Comparison of ENCODE assay signal across 9 mouse cellular contexts in the genomic region with DNA sequence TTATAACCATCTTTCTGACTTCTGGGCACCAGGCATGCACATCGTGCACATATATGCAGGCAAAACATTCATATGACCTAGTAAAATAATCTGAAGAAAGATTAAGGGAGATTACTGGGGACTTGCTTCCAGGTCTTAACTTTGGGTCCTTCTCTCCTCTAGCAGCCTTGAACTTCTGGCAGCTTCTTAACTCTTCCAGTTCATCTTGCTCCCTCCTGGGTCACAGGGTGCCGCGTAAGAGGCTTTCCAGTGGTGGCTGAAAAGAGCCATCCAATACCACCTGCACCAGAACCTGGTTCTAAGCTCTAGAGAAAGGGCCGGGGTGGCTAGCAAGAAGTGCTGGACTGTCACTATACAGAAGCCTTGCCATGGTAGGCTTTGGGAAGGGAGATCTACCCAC. TPM values are rescaled to one million over a fixed set of nuclear protein-coding genes. Genes with fewer than 3 reads are reported as not detected.
DNase-seq lines count a peak whose midpoint lies in the region; ATAC-seq and TF ChIP-seq lines count a peak whose summit lies in the region.
"Had no signal": no experiment of that assay in that cellular context is flagged by ENCODE, and none has a peak within 500 bp of the region (broad histone marks: within the 10 kb centered on the region; RNA-seq: fewer than 3 reads in every experiment).

Col9a3 (plus strand) TSS at position 301 of the 400 bp plus-strand sequence.

- ATAC-seq in kidney, postnatal 0 days (replicated peaks; ENCODE audit: low FRiP score, low read depth): no peak
- no peak for ATAC-seq in forebrain, postnatal 0 days
- no peak for ATAC-seq in midbrain, embryonic 11.5 days (ENCODE audit: low FRiP score)

- H3K4me3 ChIP-seq in kidney, postnatal 0 days (replicated peaks; ENCODE audit: low read depth, low read length): 0 out of 2 replicates have a peak within 1 kb of the TSS, but pooled peaks have one; percentile 4
- H3K4me3 ChIP-seq in cortical plate, adult 2 months (ENCODE audit: insufficient read depth, low read length): peak within 1 kb of the TSS; percentile 30
- peak within 1 kb of the TSS; percentile 37 for H3K4me3 ChIP-seq in forebrain, postnatal 0 days (ENCODE audit: low read depth, low read length)
- H3K4me3 ChIP-seq in midbrain, embryonic 11.5 days (ENCODE audit: low read depth, low read length): peak within 1 kb of the TSS; percentile 20

- intact Hi-C loops in gastrocnemius, postnatal 36 days (cut with DNase I): no loop called here

- WGBS in kidney, postnatal 0 days: 44% methylated on average over 4 of the region's 4 CpGs
- 42% methylated on average over 4 of the region's 4 CpGs for WGBS in forebrain, postnatal 0 days
- WGBS in midbrain, embryonic 11.5 days: 39% methylated on average over 4 of the region's 4 CpGs

- H3K4me2 ChIP-seq in kidney, postnatal 0 days (ENCODE audit: low read length): peak within 1 kb of the TSS; percentile 43
- peak within 1 kb of the TSS; percentile 69 for H3K4me2 ChIP-seq in forebrain, postnatal 0 days (ENCODE audit: low read depth)
- peak within 1 kb of the TSS; percentile 44 for H3K4me2 ChIP-seq in midbrain, embryonic 11.5 days

- no peak for TF ChIP-seq POLR2A in cortical plate, adult 2 months (IDR thresholded peaks at IDR 0.05; ENCODE audit: extremely low read depth, insufficient read depth, low read length)

- no peak within 1 kb of the TSS for H3K27ac ChIP-seq in kidney, postnatal 0 days
- H3K27ac ChIP-seq in cortical plate, adult 2 months (ENCODE audit: insufficient read depth, low read length): peak within 1 kb of the TSS; percentile 53; the same call in 1 of the 2 replicates
- H3K27ac ChIP-seq in forebrain, postnatal 0 days (ENCODE audit: low read depth, low read length): peak within 1 kb of the TSS; percentile 50; the same call in 1 of the 2 replicates
- H3K27ac ChIP-seq in midbrain, embryonic 11.5 days (ENCODE audit: low read depth, low read length): no peak within 1 kb of the TSS

- no peak for DNase-seq in kidney, postnatal 0 days (ENCODE audit: low spot score)
- no peak for DNase-seq in kidney, adult 9 months
- DNase-seq in forebrain, postnatal 0 days: no peak
- no peak for DNase-seq in midbrain, embryonic 11.5 days (ENCODE audit: low spot score, missing footprints)
- no peak for DNase-seq in right cerebral cortex, postnatal 25 days
- DNase-seq in gastrocnemius, postnatal 36 days: no peak
- no peak for DNase-seq in cerebellum, postnatal 36 days
- DNase-seq: heart, adult 11 months had no signal

- no peak for TF ChIP-seq CTCF in kidney, postnatal 0 days (IDR thresholded peaks at IDR 0.05; ENCODE audit: low read depth)
- no peak for TF ChIP-seq CTCF in cortical plate, adult 2 months (IDR thresholded peaks at IDR 0.05; ENCODE audit: extremely low read depth, insufficient read depth, low read length)
- TF ChIP-seq CTCF in forebrain, postnatal 0 days (IDR thresholded peaks at IDR 0.05; ENCODE audit: low read depth): no peak

- no peaks in the 10 kb centered on the region for H3K4me1 ChIP-seq in kidney, postnatal 0 days (replicated peaks; ENCODE audit: insufficient read depth, low read length)
- H3K4me1 ChIP-seq in cortical plate, adult 2 months (ENCODE audit: control insufficient read depth, insufficient read depth, low read length): no peaks in the 10 kb centered on the region
- peaks cover 8% of the 10 kb centered on the region; the same call in 1 of the 2 replicates for H3K4me1 ChIP-seq in forebrain, postnatal 0 days (ENCODE audit: insufficient read depth)
- peaks cover 6% of the 10 kb centered on the region; the same call in 1 of the 2 replicates for H3K4me1 ChIP-seq in midbrain, embryonic 11.5 days (ENCODE audit: control insufficient read depth, insufficient read depth, low read length)

- H3K27me3 ChIP-seq in kidney, postnatal 0 days (ENCODE audit: insufficient read depth, low read length): no peaks in the 10 kb centered on the region
- H3K27me3 ChIP-seq in forebrain, postnatal 0 days (ENCODE audit: insufficient read depth, low read length): no peaks in the 10 kb centered on the region
- H3K27me3 ChIP-seq in midbrain, embryonic 11.5 days (ENCODE audit: control insufficient read depth, insufficient read depth, low read length): peaks cover 18% of the 10 kb centered on the region

- H3K36me3 ChIP-seq in kidney, postnatal 0 days (ENCODE audit: insufficient read depth, low read length): peaks cover 25% of the 10 kb centered on the region
- peaks cover 31% of the 10 kb centered on the region for H3K36me3 ChIP-seq in forebrain, postnatal 0 days (ENCODE audit: insufficient read depth)
- H3K36me3 ChIP-seq in midbrain, embryonic 11.5 days (ENCODE audit: control insufficient read depth, insufficient read depth, low read length): peaks cover 16% of the 10 kb centered on the region

- H3K9me3 ChIP-seq in kidney, postnatal 0 days (replicated peaks; ENCODE audit: low read length): no peaks in the 10 kb centered on the region
- H3K9me3 ChIP-seq in forebrain, postnatal 0 days (ENCODE audit: low read length): no peaks in the 10 kb centered on the region
- no peaks in the 10 kb centered on the region for H3K9me3 ChIP-seq in midbrain, embryonic 11.5 days (ENCODE audit: control insufficient read depth, low read length)

- peak within 1 kb of the TSS; percentile 28; the same call in 1 of the 2 replicates for H3K9ac ChIP-seq in kidney, postnatal 0 days (ENCODE audit: low read depth, low read length)
- H3K9ac ChIP-seq in forebrain, postnatal 0 days: peak within 1 kb of the TSS; percentile 55
- 0 out of 2 replicates have a peak within 1 kb of the TSS, but pooled peaks have one; percentile 31 for H3K9ac ChIP-seq in midbrain, embryonic 11.5 days (ENCODE audit: low read length)

RNA-seq across cellular contexts. Expression of gene Col9a3, which starts in this region (rescaled TPM):
- 4.0 and 5.1 TPM in 2 replicates for polyA plus RNA-seq in kidney, postnatal 0 days (2015; fragmentation: Nextera tagmentation; extraction: Ambion mirVana)
- 15.5 and 17.2 TPM in 2 replicates for polyA plus RNA-seq in cortical plate, adult 2 months (2012; rRNA removed)
- total RNA-seq in forebrain, postnatal 0 days (2014; rRNA removed): 42.4 and 47.9 TPM in 2 replicates
- polyA plus RNA-seq in forebrain, postnatal 0 days (2015; fragmentation: Nextera tagmentation; extraction: Ambion mirVana): 46.8 and 49.5 TPM in 2 replicates
- 3.0 and 3.7 TPM in 2 replicates for polyA plus RNA-seq in midbrain, embryonic 11.5 days (2014; fragmentation: Nextera tagmentation; extraction: Ambion mirVana)
- total RNA-seq in gastrocnemius, postnatal 36 days (2021): under 1 TPM in 1 of 2 experiments, not detected in 1; 0.15 TPM

Comparison
In these comparisons a context has a peak if more than half of its experiments do, and no peak if none do; other contexts are left out.
1. RNA of gene Col9a3 (total RNA-seq): 42.4 to 47.9 TPM in forebrain, postnatal 0 days; 0.15 TPM in gastrocnemius, postnatal 36 days; every median in the first group is over 10 times any median in the second.
2. H3K27ac ChIP-seq: peak in cortical plate, adult 2 months (single experiment) and forebrain, postnatal 0 days (single experiment); none in kidney, postnatal 0 days (single experiment) and midbrain, embryonic 11.5 days (single experiment).
3. Peak in every context shown above with its lines, with median percentiles within 50 percentile points of each other: H3K4me2 ChIP-seq, H3K4me3 ChIP-seq and H3K9ac ChIP-seq.